Mouse (Mus musculus) 416B (cell line): ENCODE measurements around the gene U2af1l4.

ENCODE experiments used
- DNase-seq: peaks from one replicate; pipeline ENCODE4 v3.0.0; 2011; ENCODE audit warnings: low read depth

U2af1l4 gene

GRCm38 (mm10) chr7:30587842-30588667 is 25.0 kb downstream of the U2af1l4 start:
- peak; percentile 37 for DNase-seq

- peak; percentile 96 for DNase-seq
These were observed 25.8 kb downstream of the U2af1l4 start, which contains the start of gene Kmt2b for GRCm38 (mm10) chr7:30588676-30589434. Gene Kmt2b, minus strand, starts transcription at chr7:30588726.

- DNase-seq, result peak; percentile 85
These were observed 26.6 kb downstream of the U2af1l4 start for GRCm38 (mm10) chr7:30589435-30590301.

GRCm38 (mm10) chr7:30590927-30591604 is 28.0 kb downstream of the U2af1l4 start:
- no peak for DNase-seq

GRCm38 (mm10) chr7:30591605-30591951 is 28.5 kb downstream of the U2af1l4 start:
- DNase-seq, result no peak

GRCm38 (mm10) chr7:30592772-30593423 is 29.8 kb downstream of the U2af1l4 start:
- no peak for DNase-seq

- no peak for DNase-seq
These were observed 30.7 kb downstream of the U2af1l4 start for GRCm38 (mm10) chr7:30593579-30594509.

GRCm38 (mm10) chr7:30594510-30595024 is 31.5 kb downstream of the U2af1l4 start:
- no peak for DNase-seq

- DNase-seq, result no peak
These were observed 33.0 kb downstream of the U2af1l4 start for GRCm38 (mm10) chr7:30596093-30596492.

- DNase-seq, result no peak
These were observed 33.7 kb downstream of the U2af1l4 start for GRCm38 (mm10) chr7:30596811-30597210.

GRCm38 (mm10) chr7:30598786-30599185 is 35.7 kb downstream of the U2af1l4 start, which contains the start of gene Zbtb32:
Gene Zbtb32, minus strand, starts transcription at chr7:30598909.
- no peak for DNase-seq

- DNase-seq, result no peak
These were observed 36.8 kb downstream of the U2af1l4 start for GRCm38 (mm10) chr7:30599933-30600353.

GRCm38 (mm10) chr7:30600651-30601050 is 37.5 kb downstream of the U2af1l4 start:
- no peak for DNase-seq

GRCm38 (mm10) chr7:30602583-30602982 is 39.5 kb downstream of the U2af1l4 start:
- DNase-seq, result no peak

GRCm38 (mm10) chr7:30604424-30604823 is 41.3 kb downstream of the U2af1l4 start:
- DNase-seq, result no peak

- DNase-seq, result no peak
These were observed 41.8 kb downstream of the U2af1l4 start for GRCm38 (mm10) chr7:30604944-30605343.

- peak; percentile 70 for DNase-seq
These were observed 44.7 kb downstream of the U2af1l4 start for GRCm38 (mm10) chr7:30607706-30608309.

- DNase-seq, result no peak
These were observed 45.4 kb downstream of the U2af1l4 start for GRCm38 (mm10) chr7:30608476-30608875.

- DNase-seq, result no peak
These were observed 46.9 kb downstream of the U2af1l4 start for GRCm38 (mm10) chr7:30610043-30610442.
